Mouse (Mus musculus) midbrain, embryonic 13.5 days (tissue): ENCODE results near the gene Syne3. TPM values are rescaled to one million over a fixed set of nuclear protein-coding genes. Genes with fewer than 3 reads are reported as not detected.
A peak's percentile ranks its signal among the peaks of the same experiment; 100 is the strongest.

Source experiments
- ATAC-seq: fragments of 200-750 bp; cut with Nextera tagmentation; 2 replicates; pipeline ENCODE4 v1.8.0; 2017; ENCODE audit warnings: mild to moderate bottlenecking, moderate TSS enrichment, moderate library complexity
- H3K27ac ChIP-seq: fragments of 300-500 bp; sonication (generic); 2 replicates; pipeline ENCODE4 v1.5.1; 2015; ENCODE audit warnings: inconsistent platforms, mild to moderate bottlenecking, moderate library complexity
- H3K27me3 ChIP-seq: fragments of 300-500 bp; sonication (generic); 2 replicates; pipeline ENCODE4 v1.6.1; 2015; ENCODE audit warnings: mild to moderate bottlenecking, inconsistent platforms
- H3K36me3 ChIP-seq: fragments of 300-500 bp; sonication (generic); 2 replicates; pipeline ENCODE4 v1.6.1; 2015; ENCODE audit warnings: mild to moderate bottlenecking, inconsistent platforms
- H3K4me1 ChIP-seq: fragments of 300-500 bp; sonication (generic); replicated peaks from 2 replicates; pipeline ENCODE4 v1.6.1; 2015; ENCODE audit warnings: inconsistent platforms
- H3K4me2 ChIP-seq: fragments of 300-500 bp; sonication (generic); replicated peaks from 2 replicates; pipeline ENCODE4 v1.6.1; 2015; ENCODE audit warnings: moderate library complexity, mild to moderate bottlenecking, inconsistent platforms
- H3K4me3 ChIP-seq: fragments of 300-500 bp; sonication (generic); replicated peaks from 2 replicates; pipeline ENCODE4 v1.5.1; 2015; ENCODE audit warnings: mild to moderate bottlenecking, inconsistent platforms
- H3K9ac ChIP-seq: fragments of 300-500 bp; sonication (generic); replicated peaks from 2 replicates; pipeline ENCODE4 v1.6.1; 2015; ENCODE audit warnings: mild to moderate bottlenecking, inconsistent platforms
- H3K9me3 ChIP-seq: fragments of 300-500 bp; sonication (generic); 2 replicates; pipeline ENCODE4 v1.6.1; 2016; ENCODE audit warnings: mild to moderate bottlenecking, inconsistent platforms
- WGBS: fragments of 180-500 bp; shearing (Covaris S2); methylation state at CpG from one replicate; pipeline ENCODE4 v1.1.7; 2015; 5-methylcytosine and 5-hydroxymethylcytosine counted together
- polyA plus RNA-seq: library from polyadenylated mRNA; unstranded; fragments of >200 nt; fragmentation: Nextera tagmentation; extraction: Ambion mirVana; gene quantifications from 2 replicates; pipeline ENCODE4 v1.2.1, GENCODE M21; 2015

Syne3 gene
- polyA plus RNA-seq, 1 experiment from 2014 or later = 0.17 TPM

- H3K27me3 ChIP-seq = no peaks in the 10 kb centered on the region
- no peaks in the 10 kb centered on the region for H3K9me3 ChIP-seq
- ATAC-seq = peak; percentile 68
- 0 out of 2 replicates have a peak overlapping the region, but pooled peaks have one; percentile 16 for H3K27ac ChIP-seq
- no peaks in the 10 kb centered on the region for H3K36me3 ChIP-seq
- H3K9ac ChIP-seq = no peak overlapping the region
- H3K4me3 ChIP-seq = no peak overlapping the region
- 3% methylated on average over 9 of the region's 9 CpGs for whole genome bisulfite sequencing
- peaks cover 13% of the 10 kb centered on the region for H3K4me1 ChIP-seq
- H3K4me2 ChIP-seq = peak overlapping the region; percentile 30
These were observed 31.2 kb downstream of the Syne3 start for GRCm38 (mm10) chr12:104978420-104978819.

GRCm38 (mm10) chr12:104976903-104977302 is 32.7 kb downstream of the Syne3 start:
- no peaks in the 10 kb centered on the region for H3K36me3 ChIP-seq
- H3K9me3 ChIP-seq = no peaks in the 10 kb centered on the region
- no peaks in the 10 kb centered on the region for H3K27me3 ChIP-seq
- H3K27ac ChIP-seq = no peak overlapping the region
- no peak for ATAC-seq
- H3K4me2 ChIP-seq = no peak overlapping the region
- H3K4me1 ChIP-seq = peaks cover 8% of the 10 kb centered on the region
- no peak overlapping the region for H3K4me3 ChIP-seq
- no peak overlapping the region for H3K9ac ChIP-seq
- 80% methylated on average over 7 of the region's 7 CpGs for WGBS

- Histone ChIP-seq H3K36me3 (no peaks in the 10 kb centered on the region), H3K9ac (no peak overlapping the region), H3K9me3 (no peaks in the 10 kb centered on the region), H3K4me2 (no peak overlapping the region), H3K4me1 (peaks cover 8% of the 10 kb centered on the region), H3K27me3 (no peaks in the 10 kb centered on the region), H3K4me3 (no peak overlapping the region), H3K27ac (no peak overlapping the region)
- 0 out of 2 replicates have a peak, but pooled peaks have one; percentile 32 for ATAC-seq
- 26% methylated on average over 8 of the region's 8 CpGs for WGBS
These were observed 33.2 kb downstream of the Syne3 start for GRCm38 (mm10) chr12:104976331-104976817.

- Histone ChIP-seq H3K4me3 (no peak overlapping the region), H3K36me3 (no peaks in the 10 kb centered on the region), H3K27me3 (no peaks in the 10 kb centered on the region), H3K9ac (no peak overlapping the region), H3K27ac (no peak overlapping the region), H3K4me1 (no peaks in the 10 kb centered on the region; the same call in 1 of the 2 replicates), H3K9me3 (no peaks in the 10 kb centered on the region), H3K4me2 (no peak overlapping the region)
- no peak for ATAC-seq
- 81% methylated on average over 6 of the region's 6 CpGs for WGBS
These were observed 36.7 kb downstream of the Syne3 start for GRCm38 (mm10) chr12:104972860-104973259.

GRCm38 (mm10) chr12:104969618-104970017 is 40.0 kb downstream of the Syne3 start:
- H3K9me3 ChIP-seq = no peaks in the 10 kb centered on the region
- no peak overlapping the region for H3K27ac ChIP-seq
- WGBS = 90% methylated on average over 4 of the region's 4 CpGs
- H3K9ac ChIP-seq = no peak overlapping the region
- no peaks in the 10 kb centered on the region for H3K36me3 ChIP-seq
- H3K4me1 ChIP-seq = 0 out of 2 replicates have a peak, but pooled peaks cover 9% of the 10 kb centered on the region
- no peak overlapping the region for H3K4me3 ChIP-seq
- no peak overlapping the region for H3K4me2 ChIP-seq
- no peak for ATAC-seq
- no peaks in the 10 kb centered on the region for H3K27me3 ChIP-seq

- 83% methylated on average over 9 of the region's 9 CpGs for WGBS
These were observed 40.4 kb downstream of the Syne3 start for GRCm38 (mm10) chr12:104969177-104969576.

GRCm38 (mm10) chr12:104964953-104965911 is 44.4 kb downstream of the Syne3 start:
- WGBS = 53% methylated on average over 7 of the region's 7 CpGs
- Histone ChIP-seq H3K36me3 (no peaks in the 10 kb centered on the region), H3K27me3 (peaks cover 2% of the 10 kb centered on the region; the same call in 1 of the 2 replicates), H3K4me3 (no peak overlapping the region), H3K4me1 (0 out of 2 replicates have a peak, but pooled peaks cover 9% of the 10 kb centered on the region), H3K4me2 (no peak overlapping the region), H3K9me3 (no peaks in the 10 kb centered on the region), H3K9ac (no peak overlapping the region), H3K27ac (peak overlapping the region; percentile 65)
- peak; percentile 68; the same call in 1 of the 2 replicates for ATAC-seq

More at GRCm38 (mm10) chr12:104969177-104969576, 40.4 kb downstream of the Syne3 start:
- H3K27ac ChIP-seq = no peak overlapping the region
- no peak overlapping the region for H3K9ac ChIP-seq
- H3K36me3 ChIP-seq = no peaks in the 10 kb centered on the region
- H3K4me3 ChIP-seq = no peak overlapping the region
- no peaks in the 10 kb centered on the region for H3K27me3 ChIP-seq
- H3K4me2 ChIP-seq = no peak overlapping the region
- 0 out of 2 replicates have a peak, but pooled peaks cover 9% of the 10 kb centered on the region for H3K4me1 ChIP-seq
- no peaks in the 10 kb centered on the region for H3K9me3 ChIP-seq
- no peak for ATAC-seq

- Histone ChIP-seq H3K27ac (no peak overlapping the region), H3K9me3 (no peaks in the 10 kb centered on the region)
These were observed 49.2 kb downstream of the Syne3 start for GRCm38 (mm10) chr12:104960421-104960820.

GRCm38 (mm10) chr12:104959966-104960365 is 49.6 kb downstream of the Syne3 start:
- H3K9me3 ChIP-seq = no peaks in the 10 kb centered on the region
- H3K4me3 ChIP-seq = no peak overlapping the region

More at GRCm38 (mm10) chr12:104960421-104960820, 49.2 kb downstream of the Syne3 start:
- H3K36me3 ChIP-seq = no peaks in the 10 kb centered on the region
- ATAC-seq = no peak
- no peak overlapping the region for H3K4me3 ChIP-seq
- peaks cover 2% of the 10 kb centered on the region; the same call in 1 of the 2 replicates for H3K27me3 ChIP-seq
- H3K4me1 ChIP-seq = peaks cover 7% of the 10 kb centered on the region; the same call in 1 of the 2 replicates
- H3K4me2 ChIP-seq = no peak overlapping the region
- H3K9ac ChIP-seq = no peak overlapping the region

GRCm38 (mm10) chr12:104958263-104958662 is 51.3 kb downstream of the Syne3 start:
- no peak overlapping the region for H3K4me3 ChIP-seq
- 73% methylated on average over 11 of the region's 11 CpGs for WGBS
- H3K4me2 ChIP-seq = no peak overlapping the region
- H3K4me1 ChIP-seq = peaks cover 4% of the 10 kb centered on the region; the same call in 1 of the 2 replicates
- no peak overlapping the region for H3K27ac ChIP-seq
- H3K36me3 ChIP-seq = no peaks in the 10 kb centered on the region
- ATAC-seq = no peak
- H3K9me3 ChIP-seq = no peaks in the 10 kb centered on the region
- no peak overlapping the region for H3K9ac ChIP-seq
- H3K27me3 ChIP-seq = peaks cover 2% of the 10 kb centered on the region; the same call in 1 of the 2 replicates

More at GRCm38 (mm10) chr12:104959966-104960365, 49.6 kb downstream of the Syne3 start:
- 64% methylated on average over 9 of the region's 9 CpGs for WGBS
- Histone ChIP-seq H3K27ac (no peak overlapping the region), H3K9ac (no peak overlapping the region), H3K4me1 (peaks cover 5% of the 10 kb centered on the region; the same call in 1 of the 2 replicates), H3K36me3 (no peaks in the 10 kb centered on the region), H3K27me3 (peaks cover 2% of the 10 kb centered on the region; the same call in 1 of the 2 replicates), H3K4me2 (no peak overlapping the region)
- ATAC-seq = no peak

- H3K4me3 ChIP-seq = no peak overlapping the region
- no peak overlapping the region for H3K4me2 ChIP-seq
- WGBS = 100% methylated on average over 1 of the region's 1 CpGs
- peaks cover 4% of the 10 kb centered on the region; the same call in 1 of the 2 replicates for H3K4me1 ChIP-seq
- no peaks in the 10 kb centered on the region for H3K36me3 ChIP-seq
- H3K9ac ChIP-seq = no peak overlapping the region
- no peak overlapping the region for H3K27ac ChIP-seq
- H3K27me3 ChIP-seq = no peaks in the 10 kb centered on the region
- no peaks in the 10 kb centered on the region for H3K9me3 ChIP-seq
- ATAC-seq = no peak
These were observed 52.4 kb downstream of the Syne3 start for GRCm38 (mm10) chr12:104957165-104957564.

- no peak overlapping the region for H3K4me2 ChIP-seq
- H3K4me3 ChIP-seq = no peak overlapping the region
- 83% methylated on average over 6 of the region's 6 CpGs for whole genome bisulfite sequencing
- no peak for ATAC-seq
- no peaks in the 10 kb centered on the region for H3K36me3 ChIP-seq
- no peak overlapping the region for H3K9ac ChIP-seq
- H3K9me3 ChIP-seq = no peaks in the 10 kb centered on the region
- peaks cover 4% of the 10 kb centered on the region; the same call in 1 of the 2 replicates for H3K4me1 ChIP-seq
- H3K27me3 ChIP-seq = no peaks in the 10 kb centered on the region
- no peak overlapping the region for H3K27ac ChIP-seq
These were observed 53.2 kb downstream of the Syne3 start for GRCm38 (mm10) chr12:104956406-104956805.
